Mouse (Mus musculus): ENCODE results near the gene Vmn1r183. TPM values are rescaled to one million over a fixed set of nuclear protein-coding genes. Genes with fewer than 3 reads are reported as not detected.
"Not testable (repeated sequence)": the region's sequence is repeated elsewhere in the genome, so short reads cannot be mapped to it uniquely, and the experiment has no call there.

Vmn1r183 gene
- total RNA-seq (2015): not detected in 2 replicates
- total RNA-seq (2017): not detected in 2 replicates

- no peak for ATAC-seq (ENCODE audit: poor library complexity, severe bottlenecking)
Observed at GRCm38 (mm10) chr7:24052660-24053304, at the start of gene Vmn1r183. Gene Vmn1r183, plus strand, starts transcription at chr7:24053254.

- ATAC-seq (ENCODE audit: poor library complexity, severe bottlenecking): not testable (repeated sequence)
Observed at GRCm38 (mm10) chr7:24074424-24074823, 21.4 kb downstream of the Vmn1r183 start.

GRCm38 (mm10) chr7:24081634-24082431 lies 28.8 kb downstream of the Vmn1r183 start, which contains the start of gene Zfp180:
Gene Zfp180, plus strand, starts transcription at chr7:24081924.
- peak; percentile 94 for ATAC-seq (ENCODE audit: poor library complexity, severe bottlenecking)

- 0 out of 2 replicates have a peak, but pooled peaks have one; percentile 1 for ATAC-seq (ENCODE audit: poor library complexity, severe bottlenecking)
Observed at GRCm38 (mm10) chr7:24082457-24083235, 29.6 kb downstream of the Vmn1r183 start.

- ATAC-seq (ENCODE audit: poor library complexity, severe bottlenecking): no peak
Observed at GRCm38 (mm10) chr7:24086871-24087270, 33.8 kb downstream of the Vmn1r183 start.

- no peak for ATAC-seq (ENCODE audit: poor library complexity, severe bottlenecking)
Observed at GRCm38 (mm10) chr7:24087485-24088125, 34.6 kb downstream of the Vmn1r183 start.

- no peak for ATAC-seq (ENCODE audit: poor library complexity, severe bottlenecking)
Observed at GRCm38 (mm10) chr7:24104403-24104802, 51.3 kb downstream of the Vmn1r183 start.

GRCm38 (mm10) chr7:24105144-24105703 lies 52.2 kb downstream of the Vmn1r183 start:
- ATAC-seq (ENCODE audit: poor library complexity, severe bottlenecking): no peak

- ATAC-seq (ENCODE audit: poor library complexity, severe bottlenecking): no peak
Observed at GRCm38 (mm10) chr7:24110839-24111238, 57.8 kb downstream of the Vmn1r183 start.

- no peak for ATAC-seq (ENCODE audit: poor library complexity, severe bottlenecking)
Observed at GRCm38 (mm10) chr7:24111772-24112155, 58.7 kb downstream of the Vmn1r183 start.

GRCm38 (mm10) chr7:24112156-24112856 lies 59.3 kb downstream of the Vmn1r183 start, which contains the start of gene Zfp112:
Gene Zfp112, plus strand, starts transcription at chr7:24112314.
- peak; percentile 21; the same call in 1 of the 2 replicates for ATAC-seq (ENCODE audit: poor library complexity, severe bottlenecking)

- ATAC-seq (ENCODE audit: poor library complexity, severe bottlenecking): peak; percentile 54; the same call in 1 of the 2 replicates
Observed at GRCm38 (mm10) chr7:24113001-24113400, 59.9 kb downstream of the Vmn1r183 start.

Other genes with a start within 250 kb of the Vmn1r183 start
- not detected in 2 replicates for gene Vmn1r175, start 242.6 kb upstream of the Vmn1r183 start, total RNA-seq (2015)
- not detected in 2 replicates for gene Vmn1r175, start 242.6 kb upstream of the Vmn1r183 start, total RNA-seq (2017)
- not detected in 2 replicates for gene Vmn1r176, start 215.9 kb upstream of the Vmn1r183 start, total RNA-seq (2015)
- not detected in 2 replicates for gene Vmn1r176, start 215.9 kb upstream of the Vmn1r183 start, total RNA-seq (2017)
- gene Vmn1r177, start 186.8 kb upstream of the Vmn1r183 start, total RNA-seq (2015): not detected in 2 replicates
- not detected in 2 replicates for gene Vmn1r177, start 186.8 kb upstream of the Vmn1r183 start, total RNA-seq (2017)
- not detected in 2 replicates for gene Vmn1r178, start 161.2 kb upstream of the Vmn1r183 start, total RNA-seq (2015)
- not detected in 2 replicates for gene Vmn1r178, start 161.2 kb upstream of the Vmn1r183 start, total RNA-seq (2017)
- gene Vmn1r179, start 126.3 kb upstream of the Vmn1r183 start, total RNA-seq (2015): not detected in 2 replicates
- gene Vmn1r179, start 126.3 kb upstream of the Vmn1r183 start, total RNA-seq (2017): not detected in 2 replicates
- not detected in 2 replicates for gene Vmn1r180, start 102.6 kb upstream of the Vmn1r183 start, total RNA-seq (2015)
- gene Vmn1r180, start 102.6 kb upstream of the Vmn1r183 start, total RNA-seq (2017): not detected in 2 replicates
- not detected in 2 replicates for gene Vmn1r181, start 78.6 kb upstream of the Vmn1r183 start, total RNA-seq (2015)
- not detected in 2 replicates for gene Vmn1r181, start 78.6 kb upstream of the Vmn1r183 start, total RNA-seq (2017)
- gene V1rd19, start 51.6 kb upstream of the Vmn1r183 start, total RNA-seq (2015): not detected in 2 replicates
- not detected in 2 replicates for gene V1rd19, start 51.6 kb upstream of the Vmn1r183 start, total RNA-seq (2017)
- gene Zfp180, start 28.7 kb downstream of the Vmn1r183 start, total RNA-seq (2015): 14.0 and 14.8 TPM in 2 replicates
- 15.7 and 18.7 TPM in 2 replicates for gene Zfp180, start 28.7 kb downstream of the Vmn1r183 start, total RNA-seq (2017)
- 0.60 and 0.89 TPM in 2 replicates for gene Zfp112, start 59.1 kb downstream of the Vmn1r183 start, total RNA-seq (2015)
- gene Zfp112, start 59.1 kb downstream of the Vmn1r183 start, total RNA-seq (2017): 0.29 and 0.81 TPM in 2 replicates
- gene Zfp235, start 80.9 kb downstream of the Vmn1r183 start, total RNA-seq (2015): 4.5 and 8.1 TPM in 2 replicates
- 3.7 and 4.7 TPM in 2 replicates for gene Zfp235, start 80.9 kb downstream of the Vmn1r183 start, total RNA-seq (2017)
- gene Zfp114, start 121.8 kb downstream of the Vmn1r183 start, total RNA-seq (2015): 0.71 and 0.80 TPM in 2 replicates
- gene Zfp114, start 121.8 kb downstream of the Vmn1r183 start, total RNA-seq (2017): 0.11 and 0.65 TPM in 2 replicates
- gene Zfp111, start 158.2 kb downstream of the Vmn1r183 start, total RNA-seq (2015): 6.0 and 6.8 TPM in 2 replicates
- gene Zfp111, start 158.2 kb downstream of the Vmn1r183 start, total RNA-seq (2017): 6.8 and 8.9 TPM in 2 replicates
- gene Zfp109, start 184.3 kb downstream of the Vmn1r183 start, total RNA-seq (2015): 1.0 and 1.1 TPM in 2 replicates
- gene Zfp109, start 184.3 kb downstream of the Vmn1r183 start, total RNA-seq (2017): 1.5 and 2.6 TPM in 2 replicates
- 0.56 and 0.93 TPM in 2 replicates for gene Zfp108, start 201.5 kb downstream of the Vmn1r183 start, total RNA-seq (2015)
- 0.51 and 0.65 TPM in 2 replicates for gene Zfp108, start 201.5 kb downstream of the Vmn1r183 start, total RNA-seq (2017)
- gene Zfp93, start 217.2 kb downstream of the Vmn1r183 start, total RNA-seq (2015): 0.36 TPM in 1 of 2 replicates, not detected in the other
- 0.08 and 0.26 TPM in 2 replicates for gene Zfp93, start 217.2 kb downstream of the Vmn1r183 start, total RNA-seq (2017)
- 4.2 and 4.9 TPM in 2 replicates for gene Zfp61, start 248.0 kb downstream of the Vmn1r183 start, total RNA-seq (2015)
- 10.6 and 12.7 TPM in 2 replicates for gene Zfp61, start 248.0 kb downstream of the Vmn1r183 start, total RNA-seq (2017)

Measured in megakaryocyte, adult 5-6 weeks (primary cell).